Mouse (Mus musculus) monocyte, adult 5-6 weeks (primary cell): Measurements from ENCODE around the gene Kcnj6. TPM values are rescaled to one million over a fixed set of nuclear protein-coding genes. Genes with fewer than 3 reads are reported as not detected.

Experiments
- ATAC-seq: fragments of 153-309, 156-312 bp; replicated peaks from 2 replicates; pipeline ENCODE4 v1.8.0; 2017; ENCODE audit warnings: mild to moderate bottlenecking; ENCODE audit not compliant: low TSS enrichment, insufficient number of reproducible peaks, severe bottlenecking, poor library complexity, low FRiP score
- total RNA-seq: library from RNA; stranded (forward); fragments of 200-1000, 200-491, 200-594 nt; gene quantifications from 3 replicates; pipeline ENCODE4 v1.2.3, GENCODE M21; 2017

Kcnj6 gene
- total RNA-seq, 1 experiment from 2014 or later, result not detected

DNA sequence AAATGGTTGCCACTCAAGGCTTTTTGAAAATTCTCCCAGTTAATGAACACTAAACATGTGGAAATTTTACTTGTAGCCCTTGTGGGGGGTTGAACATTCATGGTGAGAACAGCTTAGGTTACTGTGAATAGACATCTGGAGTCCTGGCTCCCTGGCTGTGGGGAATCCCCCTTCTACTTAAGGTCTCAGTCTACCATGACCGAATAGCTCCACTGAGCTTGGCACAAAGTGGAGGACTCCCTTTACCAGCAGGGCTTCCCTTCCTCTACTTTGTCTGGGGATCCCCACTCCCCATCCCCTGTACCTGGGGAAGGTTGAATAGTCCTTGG is 260.2 kb downstream of the Kcnj6 start:
- no peak for ATAC-seq

- no peak for ATAC-seq
These were observed 260.8 kb downstream of the Kcnj6 start for GRCm38 (mm10) chr16:94736462-94737358.

GRCm38 (mm10) chr16:94735472-94735871 is 262.0 kb downstream of the Kcnj6 start:
- ATAC-seq, result no peak

- ATAC-seq, result no peak
These were observed 266.5 kb downstream of the Kcnj6 start for GRCm38 (mm10) chr16:94731027-94731426.

- ATAC-seq, result no peak
These were observed 268.3 kb downstream of the Kcnj6 start for GRCm38 (mm10) chr16:94729236-94729635.

GRCm38 (mm10) chr16:94724747-94725211 is 272.7 kb downstream of the Kcnj6 start:
- peak; percentile 37; the same call in 1 of the 2 replicates for ATAC-seq

DNA sequence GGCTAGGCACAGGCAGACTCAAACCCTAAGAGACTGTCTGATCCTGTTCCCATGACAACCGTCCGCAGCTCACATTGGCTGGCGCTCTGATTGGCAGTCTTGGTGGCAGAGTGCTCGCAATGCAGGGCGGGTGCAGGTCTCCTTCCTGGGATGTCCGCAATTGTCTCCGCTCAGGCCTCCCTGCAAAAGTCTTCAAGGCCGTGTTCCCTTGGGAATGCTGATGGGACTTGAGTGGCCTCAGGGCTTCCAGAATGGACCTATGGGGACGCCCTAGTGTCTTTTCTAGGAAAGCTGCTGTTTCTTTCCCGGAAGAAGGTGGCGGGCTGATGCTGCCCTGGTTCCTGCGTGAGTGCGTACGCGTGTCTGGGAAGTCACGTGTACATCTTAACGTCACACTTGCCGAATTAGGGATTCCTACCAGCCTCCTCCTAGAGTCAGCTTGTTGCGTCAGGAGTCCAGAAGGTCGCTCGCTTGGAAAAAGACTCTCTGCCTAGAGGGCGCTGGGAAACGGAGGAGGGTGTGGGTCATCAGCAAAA is 273.4 kb downstream of the Kcnj6 start:
- ATAC-seq, result peak; percentile 82

GRCm38 (mm10) chr16:94722936-94723335 is 274.6 kb downstream of the Kcnj6 start:
- no peak for ATAC-seq

GRCm38 (mm10) chr16:94721549-94722006 is 275.9 kb downstream of the Kcnj6 start:
- ATAC-seq, result no peak

- no peak for ATAC-seq
These were observed 276.9 kb downstream of the Kcnj6 start for GRCm38 (mm10) chr16:94720476-94721153.

GRCm38 (mm10) chr16:94719488-94719887 is 278.0 kb downstream of the Kcnj6 start:
- ATAC-seq, result no peak

- ATAC-seq, result no peak
These were observed 278.6 kb downstream of the Kcnj6 start for GRCm38 (mm10) chr16:94718919-94719318.

DNA sequence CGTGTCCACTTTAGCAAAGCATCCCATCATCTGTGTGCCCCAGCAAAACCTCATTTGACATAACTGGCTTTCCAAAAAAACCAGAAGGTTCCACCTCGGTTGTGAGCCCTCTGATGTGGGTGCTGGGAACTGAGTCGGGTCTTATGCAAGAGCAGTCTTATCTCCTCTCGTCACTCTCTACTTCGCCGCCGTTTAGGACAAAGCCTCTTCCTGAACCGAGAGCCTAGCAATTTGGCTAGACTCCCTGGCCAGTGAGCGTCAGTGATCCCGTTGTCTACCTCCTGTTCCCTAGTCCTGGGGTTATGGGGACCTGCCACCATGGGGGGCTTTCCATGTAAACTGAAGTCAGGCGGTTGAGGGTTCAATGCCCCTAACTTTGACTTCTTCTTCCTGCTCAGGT is 280.4 kb downstream of the Kcnj6 start:
- ATAC-seq, result no peak

GRCm38 (mm10) chr16:94714483-94714882 is 283.0 kb downstream of the Kcnj6 start:
- no peak for ATAC-seq

GRCm38 (mm10) chr16:94713480-94714094 is 283.9 kb downstream of the Kcnj6 start:
- ATAC-seq, result no peak

- no peak for ATAC-seq
These were observed 295.5 kb downstream of the Kcnj6 start for GRCm38 (mm10) chr16:94701971-94702370.

DNA sequence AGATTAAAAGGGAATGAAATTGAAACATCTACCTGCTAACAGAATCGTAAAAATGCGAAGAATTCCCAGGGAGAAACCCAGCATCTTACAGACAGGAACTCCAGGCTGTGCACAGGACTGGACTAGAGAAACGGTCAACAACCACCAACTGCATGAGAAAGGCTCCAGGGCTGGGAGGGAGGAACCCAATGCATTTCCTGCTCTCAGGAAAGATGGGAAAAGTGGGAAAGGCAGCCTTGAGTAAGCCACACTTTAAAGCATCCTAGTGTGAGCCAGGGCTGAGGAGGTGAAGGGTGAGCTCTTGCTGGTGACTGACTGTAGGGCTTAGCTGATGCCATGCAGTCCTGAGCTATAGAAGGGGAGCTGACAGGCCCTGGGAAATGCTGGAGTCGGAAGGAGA is 296.4 kb downstream of the Kcnj6 start:
- no peak for ATAC-seq
